Mouse (Mus musculus) adrenal gland, adult 18-20 months (tissue): ENCODE measurements around the gene Usp9x. TPM values are rescaled to one million over a fixed set of nuclear protein-coding genes. Genes with fewer than 3 reads are reported as not detected.

Experiments
- DNase-seq, 2 experiments: peaks; one replicate each; pipeline ENCODE4 v3.0.0; 2021 to 2022; ENCODE audit warnings: low spot score in 2 of 2
- total RNA-seq, 2 experiments: library from RNA; stranded (reverse); gene quantifications; 1 replicate in 1 of 2; 2 replicates in 1 of 2; pipeline ENCODE4 v1.2.3; 2021

Gene Usp9x
- total RNA-seq, 2 experiments from 2014 or later, result 173 to 207 TPM

DNA sequence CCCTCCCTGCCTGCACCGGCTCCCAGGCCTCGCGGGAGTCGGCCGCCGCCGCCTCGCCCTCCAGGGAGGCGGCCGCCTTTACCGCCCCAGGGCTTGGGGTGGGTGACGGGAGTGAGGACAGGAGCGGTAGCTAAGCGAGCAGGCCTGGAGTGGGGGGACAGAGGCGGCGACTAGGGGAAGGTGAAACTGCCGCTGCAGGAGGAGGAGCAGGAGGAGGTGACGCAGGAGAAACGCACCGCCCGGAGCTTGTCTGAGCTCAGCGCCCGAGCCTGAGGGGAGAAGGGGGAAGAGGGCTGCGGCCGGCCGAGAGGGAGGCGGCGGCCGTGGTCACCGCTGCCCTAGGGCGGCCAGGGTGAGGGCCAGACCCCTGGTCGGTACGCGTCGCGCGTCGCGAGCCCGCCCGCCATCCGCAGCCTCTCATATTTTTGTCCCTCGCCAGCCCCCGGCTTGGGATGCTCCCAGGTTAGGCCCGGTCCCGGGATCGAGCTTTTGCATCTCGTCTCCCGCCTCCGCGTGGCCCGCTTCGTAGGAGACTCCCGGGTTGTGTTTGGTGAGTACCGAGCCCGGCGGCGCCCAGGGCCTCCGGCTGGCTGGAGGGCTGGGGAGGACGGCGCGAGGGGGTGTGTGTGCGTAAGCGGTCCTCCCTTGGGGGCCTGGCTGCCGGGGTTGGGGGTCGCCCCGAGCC, 620 bp downstream of the Usp9x start:
- DNase-seq, result peak; percentile 44 to 61

DNA sequence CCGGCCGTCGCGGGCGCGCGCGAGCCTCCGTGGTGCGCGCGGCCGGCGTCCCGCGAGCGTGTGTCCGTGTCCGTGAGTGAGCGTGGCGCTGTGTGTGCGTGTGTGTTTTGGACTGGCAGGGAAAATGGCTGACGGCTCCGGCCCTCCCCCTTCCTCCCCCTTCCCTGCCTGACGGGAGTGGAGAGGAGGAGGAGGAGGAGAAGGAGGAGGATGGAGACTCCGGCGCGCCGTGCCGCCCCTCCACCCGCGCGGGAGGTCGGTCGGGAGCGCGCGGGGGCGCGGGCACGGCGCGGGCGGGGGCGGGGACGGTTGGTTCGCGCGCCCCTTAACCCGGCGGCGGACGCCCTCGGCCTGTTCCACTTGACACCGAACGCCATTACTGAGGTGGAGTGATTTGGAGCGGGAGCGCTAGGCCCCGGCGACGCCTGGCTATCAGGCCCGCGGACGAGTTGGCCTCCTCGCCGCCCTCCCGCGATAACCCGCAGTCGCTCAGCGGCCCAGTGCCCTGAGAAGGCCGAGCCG, 1.2 kb downstream of the Usp9x start:
- DNase-seq, result peak; percentile 59 to 60

DNA sequence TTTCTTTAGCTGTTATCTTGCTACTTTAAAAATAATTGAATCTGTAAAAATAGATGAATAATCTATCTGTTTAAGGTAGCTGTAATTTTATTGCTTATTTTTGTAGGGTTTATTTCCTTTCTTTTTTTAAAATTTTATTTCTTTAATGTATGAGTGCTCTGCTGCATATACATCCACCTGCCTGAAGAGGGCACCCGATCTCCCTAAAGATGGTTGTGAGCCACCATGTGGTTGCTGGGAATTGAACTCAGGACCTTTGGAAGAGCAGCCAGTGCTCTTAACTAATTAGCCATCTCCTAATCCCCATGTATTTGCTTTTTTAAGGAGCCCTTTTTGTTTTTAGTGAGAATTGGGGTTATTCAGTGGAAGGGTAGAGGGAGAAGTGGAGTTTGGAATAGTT, 14.3 kb downstream of the Usp9x start:
- DNase-seq, result no peak

DNA sequence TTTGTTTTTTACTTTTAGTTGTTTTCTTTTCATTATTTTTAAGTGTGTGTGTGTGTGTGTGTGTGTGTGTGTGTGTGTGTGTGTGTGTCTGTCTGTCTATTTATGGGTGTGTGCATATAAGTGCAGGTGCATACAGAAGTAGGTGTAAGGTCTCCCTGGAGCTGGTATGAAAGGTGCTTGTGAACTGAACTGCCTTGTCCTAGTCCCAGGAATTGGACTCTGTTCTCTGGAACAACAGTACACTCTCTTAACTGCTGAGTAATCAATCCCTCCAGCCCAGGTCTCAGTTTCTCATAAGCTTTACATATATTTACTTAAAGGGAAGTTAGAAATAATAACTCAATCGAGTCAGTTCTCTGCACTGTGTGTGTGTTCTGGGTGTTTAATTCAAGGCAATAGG, 25.7 kb downstream of the Usp9x start:
- DNase-seq, result no peak

- peak in 1 of 2 experiments; percentile 21 for DNase-seq
Observed at GRCm38 (mm10) chrX:13206514-13206913, 135.2 kb downstream of the Usp9x start.

DNA sequence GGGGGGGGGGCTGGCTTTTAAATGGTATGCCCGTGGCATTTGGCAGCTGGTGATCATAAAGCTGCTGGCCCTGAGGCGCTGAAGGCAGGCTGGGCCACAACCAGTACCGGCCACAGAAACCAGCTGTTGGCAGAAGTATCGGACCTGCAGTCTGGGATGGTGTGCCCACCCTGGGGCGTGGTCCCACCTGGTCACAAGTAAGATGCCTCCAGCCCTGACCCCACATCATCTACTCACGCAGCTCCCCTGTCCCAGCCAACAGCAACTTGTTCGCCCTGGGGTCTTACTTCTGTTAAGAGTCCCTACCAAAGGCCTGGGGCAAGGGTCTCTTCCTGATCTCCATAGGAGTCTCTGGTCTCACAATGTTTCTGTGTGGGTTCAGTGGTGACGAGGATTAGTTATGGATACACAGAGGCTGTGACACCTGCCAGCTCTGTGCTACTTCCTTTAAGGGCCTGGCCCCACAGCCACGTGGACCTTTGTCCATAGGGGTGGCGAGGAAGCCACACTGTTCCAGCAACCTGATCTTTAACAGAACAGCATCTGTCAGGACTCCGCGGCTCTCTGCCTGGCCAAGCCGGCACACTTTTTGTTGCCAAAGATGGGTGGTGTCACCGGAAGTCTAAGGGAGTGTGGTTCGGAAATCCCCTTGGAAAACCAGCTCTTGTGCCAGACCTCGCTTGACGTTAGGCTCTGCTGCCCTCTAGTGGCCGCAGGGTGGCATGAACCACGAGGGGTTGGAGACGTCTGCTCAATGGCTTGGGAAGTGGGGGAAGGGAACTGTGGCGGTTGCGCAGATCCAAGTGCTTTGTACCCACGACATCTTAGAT, 136.4 kb downstream of the Usp9x start:
- peak; percentile 83 to 89 for DNase-seq

DNA sequence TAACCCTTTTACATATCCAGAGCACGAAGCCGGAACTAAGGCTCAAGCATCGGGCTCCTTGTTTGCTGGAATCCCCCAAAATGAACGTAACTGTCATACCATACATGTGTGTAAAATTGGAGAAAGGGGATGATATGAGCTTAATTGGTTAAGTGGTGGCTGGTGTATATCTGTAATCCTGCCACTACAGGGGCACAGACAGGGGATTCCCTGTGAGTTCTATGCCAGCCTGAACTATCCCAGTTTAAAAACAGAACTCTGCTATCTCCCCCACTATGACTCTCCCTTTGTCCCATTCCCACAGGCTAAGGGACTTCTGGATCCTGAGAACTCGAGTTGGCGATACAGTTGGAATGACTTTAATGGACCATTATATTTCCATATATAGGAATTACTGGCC, 137.1 kb downstream of the Usp9x start:
- no peak for DNase-seq

- no peak for DNase-seq
Observed at GRCm38 (mm10) chrX:13214275-13214674, 143.0 kb downstream of the Usp9x start.

Other genes starting within 250 kb of the Usp9x start
- 100 to 1,000 TPM; 276 to 511 TPM for gene Ddx3x, start 209.5 kb downstream of the Usp9x start, total RNA-seq